Mouse (Mus musculus): ENCODE data around the gene Pigk.

DNA sequence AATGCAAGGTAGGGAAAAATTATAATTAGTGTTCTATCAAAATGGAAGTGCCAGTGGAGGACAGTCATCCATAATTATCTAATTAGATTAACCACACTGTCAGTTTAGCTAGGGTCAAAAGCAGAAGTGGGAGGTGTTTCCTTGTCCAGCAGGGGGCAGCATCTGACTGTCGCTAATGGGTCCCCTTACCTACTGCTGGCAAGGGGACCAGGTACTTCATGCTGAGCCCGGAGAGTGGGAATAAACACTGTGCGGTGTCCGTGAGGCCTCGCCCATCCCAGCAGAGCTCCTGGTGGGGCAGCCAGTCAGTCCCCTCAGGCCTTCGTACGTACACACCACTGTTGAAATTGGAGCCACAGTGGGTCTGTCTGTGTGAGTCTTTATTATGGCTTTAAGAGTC is 69.9 kb downstream of the Pigk start:
- TF ChIP-seq CTCF (IDR thresholded peaks at IDR 0.05; ENCODE audit: extremely low read depth, insufficient read depth, insufficient read length, insufficient replicate concordance), result peak; percentile 74; the same call in 1 of the 2 replicates
- no peak for TF ChIP-seq POLR2A (IDR thresholded peaks at IDR 0.05; ENCODE audit: low read depth, low read length)

Measured in spleen, adult 2 months (tissue).